ENCODE assay signal across 27 mouse cellular contexts in genomic region chr16:58527817-58528216, GRCm38 (mm10). TPM values are rescaled to one million over a fixed set of nuclear protein-coding genes. Genes with fewer than 3 reads are reported as not detected.
DNase-seq lines count a peak whose midpoint lies in the region; ATAC-seq and TF ChIP-seq lines count a peak whose summit lies in the region.
"Had no signal": no experiment of that assay in that cellular context is flagged by ENCODE, and none has a peak within 500 bp of the region (broad histone marks: within the 10 kb centered on the region; RNA-seq: fewer than 3 reads in every experiment).

No protein-coding gene starts in this region.

- 0 out of 2 replicates have a peak, but pooled peaks have one; percentile 13 for TF ChIP-seq EP300 in liver, embryonic 14.5 days (IDR thresholded peaks at IDR 0.05; ENCODE audit: low read depth)
- no peak for TF ChIP-seq EP300 in liver, postnatal 0 days (IDR thresholded peaks at IDR 0.05; ENCODE audit: low read depth)

- H3K4me3 ChIP-seq in heart, embryonic 11.5 days (ENCODE audit: low read depth, low read length) = no peak overlapping the region
- no peak overlapping the region for H3K4me3 ChIP-seq in liver, embryonic 14.5 days (ENCODE audit: insufficient read depth in 1 of 2, low read depth in 2 of 2, low read length in 2 of 2)
- no peak overlapping the region for H3K4me3 ChIP-seq in liver, postnatal 0 days (ENCODE audit: low read depth, low read length)
- H3K4me3 ChIP-seq in intestine, embryonic 16.5 days (ENCODE audit: low read length) = no peak overlapping the region
- H3K4me3 ChIP-seq in small intestine, adult 2 months (ENCODE audit: low read depth, low read length) = no peak overlapping the region
- H3K4me3 ChIP-seq: embryonic facial prominence, embryonic 12.5 days; embryonic facial prominence, embryonic 15.5 days; erythroblast, embryonic 14.5 days; forebrain, embryonic 10.5 days; forebrain, embryonic 13.5 days; heart, embryonic 13.5 days had no signal

- DNase-seq in heart, adult 11 months = peak; percentile 61
- no peak for DNase-seq in liver, embryonic 14.5 days (ENCODE audit: low read depth in 3 of 3, low spot score in 3 of 3)
- DNase-seq in liver, postnatal 0 days = no peak
- no peak for DNase-seq in gastrocnemius, postnatal 25 days
- no peak for DNase-seq in adrenal gland, postnatal 36 days
- DNase-seq: adrenal gland, postnatal 10 days; cerebellum, adult 11 months; cerebellum, adult 2 months; cerebellum, adult 9-11 months; cerebellum, postnatal 25 days; gastrocnemius, postnatal 10 days; heart, adult 18-20 months; heart, postnatal 14 days; heart, postnatal 4 days had no signal

- 66% methylated on average over 5 of the region's 5 CpGs for WGBS in heart, embryonic 11.5 days (ENCODE audit: insufficient replicate concordance)
- 48% methylated on average over 5 of the region's 5 CpGs for WGBS in liver, embryonic 14.5 days (ENCODE audit: insufficient replicate concordance)
- WGBS in liver, postnatal 0 days (ENCODE audit: insufficient replicate concordance) = 58% methylated on average over 5 of the region's 5 CpGs
- WGBS in intestine, embryonic 16.5 days = 50% methylated on average over 5 of the region's 5 CpGs
- 17% methylated on average over 5 of the region's 5 CpGs for WGBS in small intestine, adult 2 months

- TF ChIP-seq POLR2A in small intestine, adult 2 months (IDR thresholded peaks at IDR 0.05; ENCODE audit: low read depth, low read length) = no peak

- no peak for TF ChIP-seq CTCF in liver, embryonic 14.5 days (IDR thresholded peaks at IDR 0.05; ENCODE audit: low read depth)
- no peak for TF ChIP-seq CTCF in liver, postnatal 0 days (IDR thresholded peaks at IDR 0.05; ENCODE audit: low read depth)
- TF ChIP-seq CTCF in small intestine, adult 2 months (IDR thresholded peaks at IDR 0.05; ENCODE audit: extremely low read depth, insufficient read length, insufficient replicate concordance, low read depth, low read length) = no peak

- H3K27ac ChIP-seq in heart, embryonic 11.5 days (ENCODE audit: low read depth, low read length) = no peak overlapping the region
- peak overlapping the region; percentile 56 for H3K27ac ChIP-seq in liver, embryonic 14.5 days
- H3K27ac ChIP-seq in liver, postnatal 0 days (ENCODE audit: low read depth) = no peak overlapping the region
- peak overlapping the region; percentile 66 for H3K27ac ChIP-seq in intestine, embryonic 16.5 days (ENCODE audit: low read length)
- H3K27ac ChIP-seq in small intestine, adult 2 months (ENCODE audit: insufficient read depth, low read depth, low read length) = peak overlapping the region; percentile 20; the same call in 1 of the 2 replicates
- H3K27ac ChIP-seq: embryonic facial prominence, embryonic 12.5 days; embryonic facial prominence, embryonic 15.5 days; forebrain, embryonic 10.5 days; forebrain, embryonic 13.5 days; heart, embryonic 13.5 days; hindbrain, embryonic 14.5 days; hindbrain, postnatal 0 days had no signal

- H3K27me3 ChIP-seq in heart, embryonic 11.5 days (ENCODE audit: control insufficient read depth, insufficient read depth, low read length) = no peaks in the 10 kb centered on the region
- no peaks in the 10 kb centered on the region for H3K27me3 ChIP-seq in liver, embryonic 14.5 days (ENCODE audit: control insufficient read depth, insufficient read depth, low read length)
- H3K27me3 ChIP-seq in liver, postnatal 0 days (ENCODE audit: insufficient read depth, low read length) = no peaks in the 10 kb centered on the region
- no peaks in the 10 kb centered on the region for H3K27me3 ChIP-seq in intestine, embryonic 16.5 days (replicated peaks; ENCODE audit: control insufficient read depth, insufficient read depth, low read length)
- no peaks in the 10 kb centered on the region; the same call in 1 of the 2 replicates for H3K27me3 ChIP-seq in small intestine, adult 2 months (ENCODE audit: control insufficient read depth, insufficient read depth, low read length)
- H3K27me3 ChIP-seq: embryonic facial prominence, embryonic 12.5 days; embryonic facial prominence, embryonic 15.5 days; forebrain, embryonic 13.5 days; heart, embryonic 13.5 days; Patski had no signal

- H3K36me3 ChIP-seq in heart, embryonic 11.5 days (ENCODE audit: control insufficient read depth, insufficient read depth, low read length) = no peaks in the 10 kb centered on the region
- H3K36me3 ChIP-seq in liver, embryonic 14.5 days (replicated peaks; ENCODE audit: control insufficient read depth, insufficient read depth, low read depth) = no peaks in the 10 kb centered on the region
- H3K36me3 ChIP-seq in liver, postnatal 0 days (replicated peaks; ENCODE audit: insufficient read depth, low read length) = no peaks in the 10 kb centered on the region
- H3K36me3 ChIP-seq in intestine, embryonic 16.5 days (ENCODE audit: control insufficient read depth, insufficient read depth, low read length) = no peaks in the 10 kb centered on the region
- no peaks in the 10 kb centered on the region for H3K36me3 ChIP-seq in small intestine, adult 2 months (ENCODE audit: control insufficient read depth, insufficient read depth, low read length)
- H3K36me3 ChIP-seq: embryonic facial prominence, embryonic 12.5 days; embryonic facial prominence, embryonic 15.5 days; forebrain, embryonic 10.5 days; heart, embryonic 13.5 days had no signal

- no peak overlapping the region for H3K4me2 ChIP-seq in heart, embryonic 11.5 days
- H3K4me2 ChIP-seq in liver, embryonic 14.5 days (ENCODE audit: low read depth) = no peak overlapping the region
- H3K4me2 ChIP-seq in liver, postnatal 0 days (ENCODE audit: low read depth, low read length) = no peak overlapping the region
- no peak overlapping the region for H3K4me2 ChIP-seq in intestine, embryonic 16.5 days (ENCODE audit: low read depth, low read length)
- H3K4me2 ChIP-seq: embryonic facial prominence, embryonic 12.5 days; embryonic facial prominence, embryonic 15.5 days; forebrain, embryonic 13.5 days; heart, embryonic 13.5 days; hindbrain, embryonic 14.5 days had no signal

- ATAC-seq in heart, embryonic 11.5 days (replicated peaks; ENCODE audit: insufficient number of reproducible peaks, low FRiP score, low TSS enrichment) = no peak
- ATAC-seq in liver, embryonic 14.5 days (ENCODE audit: insufficient read depth) = no peak
- no peak for ATAC-seq in liver, postnatal 0 days
- ATAC-seq in intestine, embryonic 16.5 days = peak; percentile 56
- ATAC-seq: forebrain, embryonic 13.5 days; forebrain, embryonic 16.5 days; hindbrain, postnatal 0 days; Patski had no signal

- H3K4me1 ChIP-seq in heart, embryonic 11.5 days (ENCODE audit: control insufficient read depth, insufficient read depth, low read length) = 0 out of 2 replicates have a peak, but pooled peaks cover 5% of the 10 kb centered on the region
- peaks cover 39 to 45% of the 10 kb centered on the region in 2 experiments for H3K4me1 ChIP-seq in liver, embryonic 14.5 days (replicated peaks; ENCODE audit: control insufficient read depth in 2 of 2, insufficient read depth in 2 of 2, low read length in 1 of 2)
- H3K4me1 ChIP-seq in liver, postnatal 0 days (ENCODE audit: insufficient read depth) = peaks cover 20% of the 10 kb centered on the region
- H3K4me1 ChIP-seq in intestine, embryonic 16.5 days (ENCODE audit: control insufficient read depth, insufficient read depth, low read length) = 0 out of 2 replicates have a peak, but pooled peaks cover 2% of the 10 kb centered on the region
- peaks cover 5% of the 10 kb centered on the region; the same call in 1 of the 2 replicates for H3K4me1 ChIP-seq in small intestine, adult 2 months (ENCODE audit: control insufficient read depth, insufficient read depth, insufficient read length, low read length)
- H3K4me1 ChIP-seq: embryonic facial prominence, embryonic 12.5 days had no signal

- H3K9me3 ChIP-seq in heart, embryonic 11.5 days (replicated peaks; ENCODE audit: control insufficient read depth, low read length) = no peaks in the 10 kb centered on the region
- no peaks in the 10 kb centered on the region for H3K9me3 ChIP-seq in liver, embryonic 14.5 days (ENCODE audit: control insufficient read depth, low read length)
- H3K9me3 ChIP-seq in liver, postnatal 0 days (ENCODE audit: low read length) = no peaks in the 10 kb centered on the region
- no peaks in the 10 kb centered on the region for H3K9me3 ChIP-seq in intestine, embryonic 16.5 days (ENCODE audit: control insufficient read depth, low read length)
- H3K9me3 ChIP-seq: embryonic facial prominence, embryonic 15.5 days; heart, embryonic 13.5 days had no signal

- no peak overlapping the region for H3K9ac ChIP-seq in heart, embryonic 11.5 days (ENCODE audit: low read depth, low read length)
- no peak overlapping the region for H3K9ac ChIP-seq in liver, embryonic 14.5 days (replicated peaks)
- no peak overlapping the region for H3K9ac ChIP-seq in liver, postnatal 0 days (replicated peaks)
- H3K9ac ChIP-seq in intestine, embryonic 16.5 days (ENCODE audit: low read depth, low read length) = no peak overlapping the region
- H3K9ac ChIP-seq: embryonic facial prominence, embryonic 12.5 days; embryonic facial prominence, embryonic 15.5 days; forebrain, embryonic 13.5 days; heart, embryonic 13.5 days; hindbrain, embryonic 14.5 days had no signal

RNA-seq across cellular contexts. Expression of gene St3gal6, which starts 3.8 kb away (rescaled TPM):
- polyA plus RNA-seq in heart, embryonic 11.5 days (2014; fragmentation: Nextera tagmentation; extraction: Ambion mirVana) = 17.1 and 17.7 TPM in 2 replicates
- polyA plus RNA-seq in liver, embryonic 14.5 days (2012; rRNA removed) = 6.7 and 10.4 TPM in 2 replicates
- polyA plus RNA-seq in liver, embryonic 14.5 days (2014; fragmentation: Nextera tagmentation; extraction: Ambion mirVana) = 25.4 and 25.6 TPM in 2 replicates
- 11.8 and 16.8 TPM in 2 replicates for polyA plus RNA-seq in liver, postnatal 0 days (2015; fragmentation: Nextera tagmentation; extraction: Ambion mirVana)
- polyA plus RNA-seq in intestine, embryonic 16.5 days (2015; fragmentation: Nextera tagmentation; extraction: Ambion mirVana) = 22.5 and 23.5 TPM in 2 replicates
- polyA plus RNA-seq in small intestine, adult 2 months (2012; rRNA removed) = 11.1 and 18.6 TPM in 2 replicates
- total RNA-seq in gastrocnemius, postnatal 25 days (2021) = 100 to 1,000 TPM in 1 of 2 experiments, 10 to 100 TPM in 1; 92.1 to 102 TPM
- 10 to 100 TPM; 30.3 to 38.5 TPM for total RNA-seq in adrenal gland, postnatal 36 days (2021)

Comparison
In these comparisons a context has a peak if more than half of its experiments do, and no peak if none do; other contexts are left out.
1. H3K27ac ChIP-seq: peak in liver, embryonic 14.5 days (single experiment), intestine, embryonic 16.5 days (single experiment) and small intestine, adult 2 months (single experiment); none in heart, embryonic 11.5 days (single experiment) and liver, postnatal 0 days (single experiment).